Comparison of ENCODE assay signal across 14 mouse cellular contexts in the genomic region with DNA sequence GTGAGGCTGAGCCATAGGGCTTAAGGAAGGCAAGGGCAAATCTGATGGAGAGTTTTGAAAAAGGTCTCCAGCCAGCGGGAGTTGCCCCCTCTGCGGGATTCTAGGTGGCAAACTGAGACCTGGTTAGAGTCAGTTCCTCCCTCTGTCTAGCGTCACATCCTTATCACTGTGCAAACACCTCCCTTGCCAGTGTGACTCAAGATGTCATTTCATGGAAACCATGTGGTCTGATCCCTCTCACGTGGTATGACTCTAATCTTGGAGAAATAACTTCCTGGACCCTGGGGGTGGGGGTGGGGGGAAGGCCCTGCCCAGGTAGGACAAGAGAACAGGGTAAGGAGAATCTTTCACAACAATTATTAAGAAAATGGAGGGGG. TPM values are rescaled to one million over a fixed set of nuclear protein-coding genes. Genes with fewer than 3 reads are reported as not detected.
DNase-seq lines count a peak whose midpoint lies in the region; ATAC-seq lines count a peak whose summit lies in the region.
"Had no signal": no experiment of that assay in that cellular context is flagged by ENCODE, and none has a peak within 500 bp of the region (broad histone marks: within the 10 kb centered on the region; RNA-seq: fewer than 3 reads in every experiment).

No protein-coding gene starts in this region.

- intact Hi-C loops in heart, postnatal 25 days (cut with DNase I) = no loop called here

- H3K36me3 ChIP-seq in heart, embryonic 11.5 days (ENCODE audit: control insufficient read depth, insufficient read depth, low read length) = no peaks in the 10 kb centered on the region
- H3K36me3 ChIP-seq in intestine, embryonic 16.5 days (ENCODE audit: control insufficient read depth, insufficient read depth, low read length) = no peaks in the 10 kb centered on the region
- H3K36me3 ChIP-seq: limb, embryonic 13.5 days had no signal

- WGBS in heart, embryonic 11.5 days (ENCODE audit: insufficient replicate concordance) = 1% methylated on average over 4 of the region's 4 CpGs
- WGBS in intestine, embryonic 16.5 days = 26% methylated on average over 4 of the region's 4 CpGs

- no peak overlapping the region for H3K9ac ChIP-seq in heart, embryonic 11.5 days (ENCODE audit: low read depth, low read length)
- peak overlapping the region; percentile 61 for H3K9ac ChIP-seq in intestine, embryonic 16.5 days (ENCODE audit: low read depth, low read length)
- H3K9ac ChIP-seq: hindbrain, embryonic 14.5 days; limb, embryonic 13.5 days had no signal

- no peak overlapping the region for H3K4me3 ChIP-seq in heart, embryonic 11.5 days (ENCODE audit: low read depth, low read length)
- peak overlapping the region; percentile 18; the same call in 1 of the 2 replicates for H3K4me3 ChIP-seq in intestine, embryonic 16.5 days (ENCODE audit: low read length)
- H3K4me3 ChIP-seq: limb, embryonic 13.5 days had no signal

- 0 out of 2 replicates have a peak, but pooled peaks have one; percentile 50 for ATAC-seq in heart, embryonic 11.5 days (replicated peaks; ENCODE audit: insufficient number of reproducible peaks, low FRiP score, low TSS enrichment)
- ATAC-seq in intestine, embryonic 16.5 days = peak; percentile 83

- H3K4me2 ChIP-seq in heart, embryonic 11.5 days = no peak overlapping the region
- peak overlapping the region; percentile 49 for H3K4me2 ChIP-seq in intestine, embryonic 16.5 days (ENCODE audit: low read depth, low read length)
- H3K4me2 ChIP-seq: hindbrain, embryonic 14.5 days; limb, embryonic 13.5 days had no signal

- DNase-seq in heart, postnatal 25 days (ENCODE audit: low spot score) = no peak
- DNase-seq in 416B (ENCODE audit: low read depth) = peak; percentile 88
- peak; percentile 46 for DNase-seq in lung, postnatal 10 days
- no peak for DNase-seq in embryo, embryonic 11 days
- DNase-seq in right cerebral cortex, postnatal 10 days (ENCODE audit: low spot score in 2 of 2) = no peak
- DNase-seq in testis, postnatal 14 days (ENCODE audit: low spot score) = no peak
- DNase-seq: gastrocnemius, postnatal 25 days; layer of hippocampus, adult 9-11 months; midbrain, embryonic 14.5 days; right cerebral cortex, adult 18-20 months had no signal

- no peaks in the 10 kb centered on the region for H3K9me3 ChIP-seq in heart, embryonic 11.5 days (replicated peaks; ENCODE audit: control insufficient read depth, low read length)
- H3K9me3 ChIP-seq in intestine, embryonic 16.5 days (ENCODE audit: control insufficient read depth, low read length) = no peaks in the 10 kb centered on the region
- H3K9me3 ChIP-seq: limb, embryonic 13.5 days had no signal

- H3K27me3 ChIP-seq in heart, embryonic 11.5 days (ENCODE audit: control insufficient read depth, insufficient read depth, low read length) = peaks cover 2% of the 10 kb centered on the region; the same call in 1 of the 2 replicates
- H3K27me3 ChIP-seq in intestine, embryonic 16.5 days (replicated peaks; ENCODE audit: control insufficient read depth, insufficient read depth, low read length) = no peaks in the 10 kb centered on the region
- H3K27me3 ChIP-seq: limb, embryonic 13.5 days had no signal

- H3K27ac ChIP-seq in heart, embryonic 11.5 days (ENCODE audit: low read depth, low read length) = no peak overlapping the region
- peak overlapping the region; percentile 98 for H3K27ac ChIP-seq in intestine, embryonic 16.5 days (ENCODE audit: low read length)
- H3K27ac ChIP-seq: hindbrain, embryonic 14.5 days; limb, embryonic 13.5 days had no signal

- peaks cover 14% of the 10 kb centered on the region for H3K4me1 ChIP-seq in heart, embryonic 11.5 days (ENCODE audit: control insufficient read depth, insufficient read depth, low read length)
- H3K4me1 ChIP-seq in intestine, embryonic 16.5 days (ENCODE audit: control insufficient read depth, insufficient read depth, low read length) = peaks cover 19% of the 10 kb centered on the region; the same call in 1 of the 2 replicates

RNA-seq across cellular contexts. Expression of a gene that starts 8.7 kb away (rescaled TPM):
- 0.49 and 0.57 TPM in 2 replicates for polyA plus RNA-seq in heart, embryonic 11.5 days (2014; fragmentation: Nextera tagmentation; extraction: Ambion mirVana)
- total RNA-seq in heart, postnatal 25 days (2021) = not detected
- 45.8 and 56.1 TPM in 2 replicates for polyA plus RNA-seq in intestine, embryonic 16.5 days (2015; fragmentation: Nextera tagmentation; extraction: Ambion mirVana)

RNA-seq across cellular contexts. Expression of a gene that starts 33.9 kb away (rescaled TPM):
- polyA plus RNA-seq in heart, embryonic 11.5 days (2014; fragmentation: Nextera tagmentation; extraction: Ambion mirVana) = 97.0 and 157 TPM in 2 replicates
- total RNA-seq in heart, postnatal 25 days (2021) = 100 to 1,000 TPM; 123 to 142 TPM
- 25.5 and 27.6 TPM in 2 replicates for polyA plus RNA-seq in intestine, embryonic 16.5 days (2015; fragmentation: Nextera tagmentation; extraction: Ambion mirVana)

RNA-seq across cellular contexts. Expression of a gene that starts 35.7 kb away (rescaled TPM):
- polyA plus RNA-seq in heart, embryonic 11.5 days (2014; fragmentation: Nextera tagmentation; extraction: Ambion mirVana) = 0.54 and 1.0 TPM in 2 replicates
- under 1 TPM; 0.22 to 0.26 TPM for total RNA-seq in heart, postnatal 25 days (2021)
- polyA plus RNA-seq in intestine, embryonic 16.5 days (2015; fragmentation: Nextera tagmentation; extraction: Ambion mirVana) = 0.17 and 0.45 TPM in 2 replicates
- total RNA-seq: gastrocnemius, postnatal 25 days had no signal

RNA-seq across cellular contexts. Expression of a gene that starts 35.9 kb away (rescaled TPM):
- 31.9 and 32.5 TPM in 2 replicates for polyA plus RNA-seq in heart, embryonic 11.5 days (2014; fragmentation: Nextera tagmentation; extraction: Ambion mirVana)
- total RNA-seq in heart, postnatal 25 days (2021) = 10 to 100 TPM; 38.5 to 39.3 TPM
- polyA plus RNA-seq in intestine, embryonic 16.5 days (2015; fragmentation: Nextera tagmentation; extraction: Ambion mirVana) = 29.3 and 33.2 TPM in 2 replicates

Comparison
In these comparisons a context has a peak if more than half of its experiments do, and no peak if none do; other contexts are left out.
1. DNase-seq: peak in 416B (single experiment) and lung, postnatal 10 days (single experiment); none in heart, postnatal 25 days (single experiment), embryo, embryonic 11 days (single experiment), right cerebral cortex, postnatal 10 days (0 of 2) and testis, postnatal 14 days (single experiment).
2. RNA of a gene that starts 8.7 kb away (polyA plus RNA-seq): 45.8 to 56.1 TPM in intestine, embryonic 16.5 days; 0.49 to 0.57 TPM in heart, embryonic 11.5 days; every median in the first group is over 10 times any median in the second.